Mouse (Mus musculus): Measurements from ENCODE around the gene Cc2d1a.

DNA sequence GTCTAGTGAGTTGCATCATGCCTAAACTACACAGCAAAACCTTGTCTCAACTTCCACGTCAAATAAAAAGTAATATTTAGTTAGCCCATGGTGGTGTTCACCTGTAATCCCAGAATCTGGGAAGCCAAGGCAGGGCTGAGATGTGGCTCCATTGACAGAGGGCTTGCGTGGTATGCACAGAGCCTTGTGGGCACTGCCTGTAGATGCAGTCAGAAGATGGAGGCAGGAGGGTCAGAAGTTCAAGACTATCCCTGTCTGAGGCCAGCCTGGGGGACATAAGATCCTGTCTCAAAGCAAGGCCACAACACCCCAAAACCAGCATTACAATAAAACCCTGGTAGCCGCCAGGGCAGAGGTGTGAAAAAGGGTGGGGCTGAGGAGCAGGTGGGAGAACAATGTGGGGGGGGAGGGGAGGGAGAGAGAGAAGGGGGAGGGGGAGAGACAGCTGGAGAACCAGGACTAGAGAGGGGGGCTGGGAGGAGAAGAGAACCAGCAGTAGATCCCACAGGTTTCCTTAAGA lies 46.5 kb upstream of the Cc2d1a start:
- no peak for TF ChIP-seq CTCF (IDR thresholded peaks at IDR 0.05; ENCODE audit: insufficient read depth, low read length)
- no peak for TF ChIP-seq POLR2A (IDR thresholded peaks at IDR 0.05; ENCODE audit: borderline replicate concordance, extremely low read depth, low read depth, low read length)

Data from lung, adult 2 months (tissue).